Mouse (Mus musculus) kidney, postnatal 0 days (tissue): ENCODE measurements at regions not wholly inside any gene's neighbourhood (a gene's known extent, or its start where the extent isn't known, plus 50 kb on each side); places are given as distances from the start of the nearest gene placed in this dataset.

Experiments used
- ATAC-seq: fragments of 200-750 bp; cut with Nextera tagmentation; replicated peaks from 2 replicates; pipeline ENCODE4 v1.8.0; 2017; ENCODE audit warnings: low read depth, moderate number of reproducible peaks, moderate TSS enrichment, moderate library complexity; ENCODE audit not compliant: low FRiP score
- DNase-seq: peaks from one replicate; pipeline ENCODE4 v3.0.0-alpha.2; 2016; ENCODE audit warnings: low spot score
- H3K27ac ChIP-seq: fragments of 300-500 bp; sonication (generic); 2 replicates; pipeline ENCODE4 v1.5.1; 2014; ENCODE audit warnings: mild to moderate bottlenecking
- H3K27me3 ChIP-seq: fragments of 300-500 bp; sonication (generic); 2 replicates; pipeline ENCODE4 v1.6.1; 2014; ENCODE audit warnings: low read length, mixed read lengths; ENCODE audit not compliant: insufficient read depth
- H3K36me3 ChIP-seq: fragments of 300-500 bp; sonication (generic); 2 replicates; pipeline ENCODE4 v1.6.1; 2014; ENCODE audit warnings: low read length, mixed read lengths; ENCODE audit not compliant: insufficient read depth
- H3K4me1 ChIP-seq: fragments of 300-500 bp; sonication (generic); replicated peaks from 2 replicates; pipeline ENCODE4 v1.6.1; 2014; ENCODE audit warnings: antibody characterized with exemption, low read length, mixed read lengths; ENCODE audit not compliant: insufficient read depth
- H3K4me2 ChIP-seq: fragments of 300-500 bp; sonication (generic); 2 replicates; pipeline ENCODE4 v1.6.1; 2014; ENCODE audit warnings: mild to moderate bottlenecking, low read length, moderate library complexity, mixed read lengths
- H3K4me3 ChIP-seq: fragments of 300-500 bp; sonication (generic); replicated peaks from 2 replicates; pipeline ENCODE4 v1.5.1; 2014; ENCODE audit warnings: low read depth, low read length
- H3K9ac ChIP-seq: fragments of 300-500 bp; sonication (generic); 2 replicates; pipeline ENCODE4 v1.6.1; 2014; ENCODE audit warnings: low read depth, low read length
- H3K9me3 ChIP-seq: fragments of 300-500 bp; sonication (generic); replicated peaks from 2 replicates; pipeline ENCODE4 v1.6.1; 2016; ENCODE audit warnings: low read length, inconsistent platforms, mixed read lengths
- CTCF ChIP-seq: IDR thresholded peaks from 2 replicates; pipeline ENCODE4 v1.5.1; 2016; ENCODE audit warnings: antibody characterized with exemption, low read depth, mild to moderate bottlenecking, moderate library complexity
- WGBS: fragments of 180-500 bp; shearing (Covaris S2); extraction: QIAGEN DNeasy Blood & Tissue Kit; methylation state at CpG from one replicate; pipeline ENCODE4 v1.1.7; 2014; 5-methylcytosine and 5-hydroxymethylcytosine counted together

GRCm38 (mm10) chr8:12489194-12489593 lies 83.6 kb upstream of the Spaca7 start:
- no peaks in the 10 kb centered on the region for H3K9me3 ChIP-seq
- TF ChIP-seq CTCF, result no peak
- no peak overlapping the region for H3K9ac ChIP-seq
- H3K36me3 ChIP-seq, result no peaks in the 10 kb centered on the region
- no peaks in the 10 kb centered on the region for H3K4me1 ChIP-seq
- 88% methylated on average over 5 of the region's 5 CpGs for WGBS
- no peak overlapping the region for H3K4me2 ChIP-seq
- no peaks in the 10 kb centered on the region for H3K27me3 ChIP-seq
- no peak for DNase-seq
- no peak for ATAC-seq
- H3K27ac ChIP-seq, result no peak overlapping the region
- H3K4me3 ChIP-seq, result no peak overlapping the region

DNA sequence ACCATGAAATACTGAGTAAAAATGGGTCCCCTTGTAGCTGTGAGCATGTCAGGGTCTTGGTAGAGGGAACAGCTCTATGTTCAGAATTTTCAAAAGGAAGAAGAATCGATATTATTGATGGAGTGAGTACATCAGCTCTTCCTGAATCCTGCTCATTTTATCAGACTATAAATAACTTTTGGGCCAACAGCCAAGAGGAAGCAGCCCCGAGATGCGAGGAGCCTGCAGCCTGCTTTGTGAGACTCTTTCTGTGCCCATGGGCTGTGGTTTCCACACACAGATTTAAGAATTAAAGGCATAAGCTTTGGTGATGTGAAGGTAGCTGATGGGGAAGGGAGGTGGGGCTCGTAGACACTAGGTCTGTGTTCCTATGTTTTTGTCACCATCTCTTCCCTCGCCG lies 81.4 kb upstream of the Spaca7 start:
- no peak for ATAC-seq
- Histone ChIP-seq H3K9me3 (no peaks in the 10 kb centered on the region), H3K36me3 (no peaks in the 10 kb centered on the region), H3K4me1 (no peaks in the 10 kb centered on the region), H3K27ac (no peak overlapping the region), H3K4me3 (no peak overlapping the region), H3K27me3 (no peaks in the 10 kb centered on the region), H3K4me2 (no peak overlapping the region), H3K9ac (no peak overlapping the region)
- no peak for TF ChIP-seq CTCF
- no peak for DNase-seq
- WGBS, result 73% methylated on average over 6 of the region's 6 CpGs

DNA sequence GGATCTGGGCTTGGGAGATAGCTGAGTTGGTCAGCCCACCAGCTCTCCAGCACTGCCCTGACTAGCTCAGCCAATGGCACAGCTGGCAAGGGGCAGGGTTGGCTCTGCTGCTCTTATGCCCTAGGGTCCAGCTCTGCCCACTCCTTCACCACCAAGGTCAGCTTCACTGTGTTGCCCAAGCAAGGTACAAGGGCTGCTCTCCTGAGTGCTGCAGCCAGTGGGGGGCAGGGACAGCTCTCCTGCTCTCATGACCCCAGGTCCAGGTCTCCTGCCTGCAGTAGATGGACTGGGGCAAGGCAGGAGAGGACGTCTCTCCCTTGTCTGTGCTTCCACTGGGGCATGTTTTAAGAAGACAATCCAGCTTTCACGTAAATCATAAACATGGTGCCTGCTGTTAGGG lies 80.4 kb upstream of the Spaca7 start:
- Histone ChIP-seq H3K4me1 (no peaks in the 10 kb centered on the region), H3K9me3 (no peaks in the 10 kb centered on the region), H3K9ac (no peak overlapping the region), H3K27ac (no peak overlapping the region), H3K27me3 (no peaks in the 10 kb centered on the region), H3K4me2 (no peak overlapping the region), H3K4me3 (no peak overlapping the region), H3K36me3 (no peaks in the 10 kb centered on the region)
- DNase-seq (no peak), ATAC-seq (no peak; the same call in 1 of the 2 replicates)
- 54% methylated on average over 2 of the region's 2 CpGs for WGBS
- TF ChIP-seq CTCF, result no peak

GRCm38 (mm10) chr8:12494559-12494958 lies 78.3 kb upstream of the Spaca7 start:
- 77% methylated on average over 9 of the region's 9 CpGs for WGBS
- Histone ChIP-seq H3K4me3 (no peak overlapping the region), H3K27me3 (no peaks in the 10 kb centered on the region), H3K4me1 (no peaks in the 10 kb centered on the region), H3K36me3 (no peaks in the 10 kb centered on the region), H3K4me2 (no peak overlapping the region), H3K9ac (no peak overlapping the region), H3K27ac (no peak overlapping the region), H3K9me3 (no peaks in the 10 kb centered on the region)
- DNase-seq (no peak), ATAC-seq (no peak)
- no peak for TF ChIP-seq CTCF

DNA sequence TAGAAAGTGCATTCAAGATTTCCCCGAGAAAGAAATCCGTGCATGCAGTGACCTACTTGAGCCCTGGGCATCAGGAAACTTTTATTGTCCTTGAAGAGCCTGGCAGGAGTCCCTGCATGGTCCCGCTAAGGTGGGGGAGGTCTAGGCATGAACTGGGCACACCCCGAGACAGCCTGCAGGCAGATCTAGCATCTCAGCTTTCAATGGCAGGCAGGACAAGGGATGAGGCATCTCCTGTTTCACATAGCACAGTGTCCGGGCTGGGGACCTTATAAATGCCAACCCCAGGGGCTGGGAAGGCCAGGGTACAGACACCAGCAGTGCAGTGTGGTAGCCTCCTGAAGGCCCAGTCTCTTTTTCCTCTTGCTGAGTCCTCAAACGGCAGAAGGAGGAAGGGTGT lies 75.4 kb upstream of the Spaca7 start:
- DNase-seq (peak; percentile 59), ATAC-seq (0 out of 2 replicates have a peak, but pooled peaks have one; percentile 8)
- no peak overlapping the region for H3K4me3 ChIP-seq
- no peaks in the 10 kb centered on the region for H3K36me3 ChIP-seq
- no peak for TF ChIP-seq CTCF
- H3K4me1 ChIP-seq, result no peaks in the 10 kb centered on the region
- H3K27ac ChIP-seq, result no peak overlapping the region
- no peak overlapping the region for H3K4me2 ChIP-seq
- WGBS, result 8% methylated on average over 6 of the region's 6 CpGs
- H3K27me3 ChIP-seq, result peaks cover 20% of the 10 kb centered on the region
- H3K9ac ChIP-seq, result no peak overlapping the region
- no peaks in the 10 kb centered on the region for H3K9me3 ChIP-seq

- H3K4me3 ChIP-seq, result no peak overlapping the region
- H3K9me3 ChIP-seq, result no peaks in the 10 kb centered on the region
- H3K27ac ChIP-seq, result no peak overlapping the region
- DNase-seq (no peak), ATAC-seq (peak; percentile 52; the same call in 1 of the 2 replicates)
- no peak for TF ChIP-seq CTCF
- WGBS, result 18% methylated on average over 5 of the region's 5 CpGs
- H3K36me3 ChIP-seq, result no peaks in the 10 kb centered on the region
- H3K4me1 ChIP-seq, result no peaks in the 10 kb centered on the region
- H3K27me3 ChIP-seq, result peaks cover 35% of the 10 kb centered on the region
- H3K4me2 ChIP-seq, result no peak overlapping the region
- no peak overlapping the region for H3K9ac ChIP-seq
Observed at GRCm38 (mm10) chr8:12499658-12500057, 73.2 kb upstream of the Spaca7 start.

DNA sequence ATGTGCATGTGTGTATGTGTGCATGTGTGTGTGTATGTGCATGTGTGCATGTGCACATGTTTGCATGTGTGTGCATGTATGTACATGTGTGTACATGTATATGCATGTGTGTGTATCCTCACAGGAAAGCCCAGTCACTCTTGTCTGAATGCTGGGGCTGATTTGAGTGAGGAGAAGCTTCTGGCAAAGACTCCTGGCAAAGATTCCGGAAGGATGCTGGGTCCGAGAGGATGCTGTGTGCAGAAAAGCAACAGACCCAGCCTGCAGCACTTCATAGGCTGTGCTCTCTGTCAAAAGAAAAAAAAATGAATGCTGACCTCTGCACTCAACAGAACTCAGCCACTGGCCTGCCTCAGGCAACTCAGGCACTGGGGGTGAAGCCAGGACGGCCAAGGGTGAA lies 72.5 kb upstream of the Spaca7 start:
- Histone ChIP-seq H3K36me3 (no peaks in the 10 kb centered on the region), H3K27ac (no peak overlapping the region), H3K9me3 (no peaks in the 10 kb centered on the region), H3K4me1 (no peaks in the 10 kb centered on the region), H3K4me2 (no peak overlapping the region), H3K9ac (no peak overlapping the region), H3K27me3 (peaks cover 41% of the 10 kb centered on the region), H3K4me3 (no peak overlapping the region)
- no peak for DNase-seq
- WGBS, result 59% methylated on average over 3 of the region's 3 CpGs
- no peak for TF ChIP-seq CTCF
- ATAC-seq, result no peak
